Mouse (Mus musculus) lung, postnatal 25 days (tissue): ENCODE data around the gene Alg14.

Source experiments
- DNase-seq: peaks from one replicate; pipeline ENCODE4 v3.0.0; 2022; ENCODE audit warnings: low spot score

The Alg14 gene

GRCm38 (mm10) chr3:121368616-121369015, 77.0 kb downstream of the Alg14 start:
- DNase-seq: no peak

GRCm38 (mm10) chr3:121369517-121369916, 77.9 kb downstream of the Alg14 start:
- DNase-seq: peak; percentile 31

GRCm38 (mm10) chr3:121370301-121370700, 78.7 kb downstream of the Alg14 start:
- DNase-seq: no peak

GRCm38 (mm10) chr3:121370830-121371526, 79.4 kb downstream of the Alg14 start:
- no peak for DNase-seq

GRCm38 (mm10) chr3:121371527-121372220, 80.1 kb downstream of the Alg14 start:
- no peak for DNase-seq

- no peak for DNase-seq
These were observed 82.4 kb downstream of the Alg14 start for GRCm38 (mm10) chr3:121373897-121374441.

GRCm38 (mm10) chr3:121375541-121376129, 84.1 kb downstream of the Alg14 start:
- no peak for DNase-seq

GRCm38 (mm10) chr3:121378708-121379612, 87.4 kb downstream of the Alg14 start:
- peak; percentile 16 for DNase-seq

- DNase-seq: no peak
These were observed 88.1 kb downstream of the Alg14 start for GRCm38 (mm10) chr3:121379699-121380098.

- no peak for DNase-seq
These were observed 96.0 kb downstream of the Alg14 start for GRCm38 (mm10) chr3:121387471-121388009.

- DNase-seq: no peak
These were observed 97.8 kb downstream of the Alg14 start for GRCm38 (mm10) chr3:121389366-121389765.

GRCm38 (mm10) chr3:121389860-121390530, 98.4 kb downstream of the Alg14 start:
- no peak for DNase-seq

GRCm38 (mm10) chr3:121390724-121391123, 99.2 kb downstream of the Alg14 start:
- peak; percentile 14 for DNase-seq

GRCm38 (mm10) chr3:121395588-121396295, 104.2 kb downstream of the Alg14 start:
- DNase-seq: peak; percentile 18

- no peak for DNase-seq
These were observed 105.0 kb downstream of the Alg14 start for GRCm38 (mm10) chr3:121396561-121396960.

- no peak for DNase-seq
These were observed 105.4 kb downstream of the Alg14 start for GRCm38 (mm10) chr3:121397007-121397406.

- no peak for DNase-seq
These were observed 109.8 kb downstream of the Alg14 start for GRCm38 (mm10) chr3:121401384-121401783.

GRCm38 (mm10) chr3:121402096-121402495, 110.5 kb downstream of the Alg14 start:
- DNase-seq: no peak

- no peak for DNase-seq
These were observed 111.9 kb downstream of the Alg14 start for GRCm38 (mm10) chr3:121403449-121403848.

- DNase-seq: no peak
These were observed 113.5 kb downstream of the Alg14 start for GRCm38 (mm10) chr3:121405101-121405500.
